Mouse (Mus musculus): ENCODE results near the gene Ripk1. TPM values are rescaled to one million over a fixed set of nuclear protein-coding genes. Genes with fewer than 3 reads are reported as not detected.
A peak's percentile ranks its signal among the peaks of the same experiment; 100 is the strongest.

The Ripk1 gene
- polyA plus RNA-seq (2014; fragmentation: Nextera tagmentation; extraction: Ambion mirVana): 8.2 and 10.0 TPM in 2 replicates

- under 1% methylated on average over 92 of the region's 92 CpGs for WGBS
- Histone ChIP-seq H3K4me2 (peak within 1 kb of the TSS; percentile 66), H3K36me3 (ENCODE audit: control insufficient read depth, insufficient read depth, low read length) (no peaks in the 10 kb centered on the region), H3K27ac (ENCODE audit: low read depth, low read length) (peak within 1 kb of the TSS; percentile 59; the same call in 1 of the 2 replicates), H3K9ac (ENCODE audit: low read length) (peak within 1 kb of the TSS; percentile 88), H3K27me3 (ENCODE audit: control insufficient read depth, insufficient read depth, low read length) (no peaks in the 10 kb centered on the region), H3K4me1 (ENCODE audit: control insufficient read depth, insufficient read depth, low read length) (0 out of 2 replicates have a peak, but pooled peaks cover 8% of the 10 kb centered on the region), H3K4me3 (ENCODE audit: low read depth, low read length) (peak within 1 kb of the TSS; percentile 93), H3K9me3 (ENCODE audit: control insufficient read depth, low read length) (no peaks in the 10 kb centered on the region)
- ATAC-seq (ENCODE audit: low FRiP score): peak; percentile 95
- DNase-seq (ENCODE audit: low spot score, missing footprints): peak; percentile 98
These were observed at the start of gene Ripk1, which contains the start of gene Serpinb6a for GRCm38 (mm10) chr13:34002058-34003006. TSS of gene Ripk1 (plus strand) at chr13:34002363. TSS of gene Serpinb6a (minus strand) at chr13:34002794.

GRCm38 (mm10) chr13:33952947-33953346 is 49.2 kb upstream of the Ripk1 start:
- Histone ChIP-seq H3K9ac (ENCODE audit: low read length) (no peak overlapping the region), H3K27ac (ENCODE audit: low read depth, low read length) (no peak overlapping the region), H3K9me3 (ENCODE audit: control insufficient read depth, low read length) (no peaks in the 10 kb centered on the region), H3K4me1 (ENCODE audit: control insufficient read depth, insufficient read depth, low read length) (no peaks in the 10 kb centered on the region), H3K27me3 (ENCODE audit: control insufficient read depth, insufficient read depth, low read length) (no peaks in the 10 kb centered on the region), H3K4me3 (ENCODE audit: low read depth, low read length) (no peak overlapping the region), H3K36me3 (ENCODE audit: control insufficient read depth, insufficient read depth, low read length) (no peaks in the 10 kb centered on the region), H3K4me2 (no peak overlapping the region)
- DNase-seq (ENCODE audit: low spot score, missing footprints): no peak
- WGBS: 92% methylated on average over 2 of the region's 2 CpGs
- ATAC-seq (ENCODE audit: low FRiP score): no peak

GRCm38 (mm10) chr13:33956571-33957421 is 45.4 kb upstream of the Ripk1 start:
- no peaks in the 10 kb centered on the region for H3K36me3 ChIP-seq (ENCODE audit: control insufficient read depth, insufficient read depth, low read length)
- no peak overlapping the region for H3K27ac ChIP-seq (ENCODE audit: low read depth, low read length)
- H3K4me1 ChIP-seq (ENCODE audit: control insufficient read depth, insufficient read depth, low read length): no peaks in the 10 kb centered on the region
- ATAC-seq (ENCODE audit: low FRiP score): peak; percentile 57; the same call in 1 of the 2 replicates
- no peaks in the 10 kb centered on the region for H3K9me3 ChIP-seq (ENCODE audit: control insufficient read depth, low read length)
- peak; percentile 93 for DNase-seq (ENCODE audit: low spot score, missing footprints)
- 39% methylated on average over 6 of the region's 6 CpGs for WGBS
- no peak overlapping the region for H3K9ac ChIP-seq (ENCODE audit: low read length)
- H3K4me3 ChIP-seq (ENCODE audit: low read depth, low read length): no peak overlapping the region
- no peak overlapping the region for H3K4me2 ChIP-seq
- no peaks in the 10 kb centered on the region for H3K27me3 ChIP-seq (ENCODE audit: control insufficient read depth, insufficient read depth, low read length)

- Histone ChIP-seq H3K9me3 (ENCODE audit: control insufficient read depth, low read length) (no peaks in the 10 kb centered on the region), H3K4me1 (ENCODE audit: control insufficient read depth, insufficient read depth, low read length) (no peaks in the 10 kb centered on the region), H3K4me3 (ENCODE audit: low read depth, low read length) (no peak overlapping the region), H3K36me3 (ENCODE audit: control insufficient read depth, insufficient read depth, low read length) (no peaks in the 10 kb centered on the region), H3K27ac (ENCODE audit: low read depth, low read length) (no peak overlapping the region), H3K9ac (ENCODE audit: low read length) (no peak overlapping the region), H3K4me2 (no peak overlapping the region), H3K27me3 (ENCODE audit: control insufficient read depth, insufficient read depth, low read length) (no peaks in the 10 kb centered on the region)
- 92% methylated on average over 2 of the region's 2 CpGs for WGBS
- DNase-seq (ENCODE audit: low spot score, missing footprints) (no peak), ATAC-seq (ENCODE audit: low FRiP score) (no peak)
These were observed 42.4 kb upstream of the Ripk1 start for GRCm38 (mm10) chr13:33959771-33960170.

GRCm38 (mm10) chr13:33964206-33965046 is 37.7 kb upstream of the Ripk1 start, which contains the start of gene Nqo2:
TSS of gene Nqo2 (plus strand) at chr13:33964687.
- ATAC-seq (ENCODE audit: low FRiP score) (peak; percentile 92), DNase-seq (ENCODE audit: low spot score, missing footprints) (peak; percentile 98)
- Histone ChIP-seq H3K4me2 (peak within 1 kb of the TSS; percentile 69), H3K9ac (ENCODE audit: low read length) (peak within 1 kb of the TSS; percentile 68), H3K36me3 (ENCODE audit: control insufficient read depth, insufficient read depth, low read length) (no peaks in the 10 kb centered on the region), H3K4me1 (ENCODE audit: control insufficient read depth, insufficient read depth, low read length) (peaks cover 8% of the 10 kb centered on the region; the same call in 1 of the 2 replicates), H3K9me3 (ENCODE audit: control insufficient read depth, low read length) (no peaks in the 10 kb centered on the region), H3K4me3 (ENCODE audit: low read depth, low read length) (peak within 1 kb of the TSS; percentile 49), H3K27me3 (ENCODE audit: control insufficient read depth, insufficient read depth, low read length) (no peaks in the 10 kb centered on the region), H3K27ac (ENCODE audit: low read depth, low read length) (peak within 1 kb of the TSS; percentile 71)
- WGBS: 4% methylated on average over 22 of the region's 22 CpGs

- ATAC-seq (ENCODE audit: low FRiP score): peak; percentile 38; the same call in 1 of the 2 replicates
- H3K27me3 ChIP-seq (ENCODE audit: control insufficient read depth, insufficient read depth, low read length): no peaks in the 10 kb centered on the region
- peak; percentile 93 for DNase-seq (ENCODE audit: low spot score, missing footprints)
- H3K4me1 ChIP-seq (ENCODE audit: control insufficient read depth, insufficient read depth, low read length): peaks cover 8% of the 10 kb centered on the region; the same call in 1 of the 2 replicates
- peak overlapping the region; percentile 68 for H3K9ac ChIP-seq (ENCODE audit: low read length)
- no peaks in the 10 kb centered on the region for H3K9me3 ChIP-seq (ENCODE audit: control insufficient read depth, low read length)
- peak overlapping the region; percentile 49 for H3K4me3 ChIP-seq (ENCODE audit: low read depth, low read length)
- peak overlapping the region; percentile 69 for H3K4me2 ChIP-seq
- no peaks in the 10 kb centered on the region for H3K36me3 ChIP-seq (ENCODE audit: control insufficient read depth, insufficient read depth, low read length)
- WGBS: 25% methylated on average over 14 of the region's 14 CpGs
- H3K27ac ChIP-seq (ENCODE audit: low read depth, low read length): no peak overlapping the region; the same call in 1 of the 2 replicates
These were observed 36.8 kb upstream of the Ripk1 start for GRCm38 (mm10) chr13:33965056-33966024.

- 62% methylated on average over 4 of the region's 4 CpGs for WGBS
- DNase-seq (ENCODE audit: low spot score, missing footprints): no peak
- H3K4me1 ChIP-seq (ENCODE audit: control insufficient read depth, insufficient read depth, low read length): peaks cover 8% of the 10 kb centered on the region; the same call in 1 of the 2 replicates
- no peak overlapping the region for H3K9ac ChIP-seq (ENCODE audit: low read length)
- H3K4me2 ChIP-seq: no peak overlapping the region
- no peak for ATAC-seq (ENCODE audit: low FRiP score)
- H3K27ac ChIP-seq (ENCODE audit: low read depth, low read length): no peak overlapping the region
- H3K9me3 ChIP-seq (ENCODE audit: control insufficient read depth, low read length): no peaks in the 10 kb centered on the region
- H3K36me3 ChIP-seq (ENCODE audit: control insufficient read depth, insufficient read depth, low read length): no peaks in the 10 kb centered on the region
- no peak overlapping the region for H3K4me3 ChIP-seq (ENCODE audit: low read depth, low read length)
- no peaks in the 10 kb centered on the region for H3K27me3 ChIP-seq (ENCODE audit: control insufficient read depth, insufficient read depth, low read length)
These were observed 36.1 kb upstream of the Ripk1 start for GRCm38 (mm10) chr13:33966025-33966412.
